Mouse (Mus musculus) cerebellum, adult 11-12 months (tissue): ENCODE results near the gene Sapcd1.
"Not testable (repeated sequence)": the region's sequence is repeated elsewhere in the genome, so short reads cannot be mapped to it uniquely, and the experiment has no call there.

Experiments used
- DNase-seq: peaks from one replicate; pipeline ENCODE4 v3.0.0; 2022

Gene Sapcd1

GRCm38 (mm10) chr17:35052271-35052798 lies 24.5 kb upstream of the Sapcd1 start:
- DNase-seq, result peak; percentile 31

GRCm38 (mm10) chr17:35051156-35052086 lies 23.6 kb upstream of the Sapcd1 start:
- DNase-seq, result peak; percentile 63

DNA sequence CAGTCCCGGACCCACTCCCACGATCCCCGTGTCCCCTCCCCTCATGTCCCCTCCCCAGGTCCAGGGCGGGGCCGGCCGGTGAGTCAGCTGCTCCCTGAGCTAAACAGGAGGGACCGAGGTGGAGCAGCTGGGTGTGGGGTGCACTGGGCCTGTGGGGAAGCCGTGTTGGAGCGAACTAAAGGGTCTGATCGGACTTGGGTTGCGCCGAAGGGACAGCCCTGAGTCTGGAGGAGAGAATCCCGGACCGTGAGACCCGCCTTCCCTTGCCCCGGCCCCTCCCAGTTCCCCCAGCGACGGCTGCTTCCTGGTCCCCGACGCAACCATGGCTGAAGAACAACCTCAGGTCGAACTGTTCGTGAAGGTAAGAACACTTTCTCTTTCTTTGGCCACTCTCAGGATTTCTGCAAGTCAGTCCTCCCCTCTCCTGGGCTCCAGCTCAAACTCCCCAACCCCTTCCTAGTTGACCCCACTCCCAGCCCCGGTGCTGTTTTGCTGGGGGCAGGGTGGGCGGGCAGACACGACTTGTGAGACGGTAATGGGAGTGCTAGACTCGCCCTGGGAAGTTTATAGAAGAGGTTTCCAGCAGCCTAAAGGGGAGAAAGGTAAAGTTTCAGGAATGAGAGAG lies 22.4 kb upstream of the Sapcd1 start:
- peak; percentile 49 for DNase-seq

- peak; percentile 38 for DNase-seq
Measured at GRCm38 (mm10) chr17:35049561-35050016, 21.8 kb upstream of the Sapcd1 start, which contains the start of gene Clic1. Gene Clic1, plus strand, starts transcription at chr17:35049966.

- DNase-seq, result no peak
Measured at GRCm38 (mm10) chr17:35048932-35049440, 21.2 kb upstream of the Sapcd1 start.

DNA sequence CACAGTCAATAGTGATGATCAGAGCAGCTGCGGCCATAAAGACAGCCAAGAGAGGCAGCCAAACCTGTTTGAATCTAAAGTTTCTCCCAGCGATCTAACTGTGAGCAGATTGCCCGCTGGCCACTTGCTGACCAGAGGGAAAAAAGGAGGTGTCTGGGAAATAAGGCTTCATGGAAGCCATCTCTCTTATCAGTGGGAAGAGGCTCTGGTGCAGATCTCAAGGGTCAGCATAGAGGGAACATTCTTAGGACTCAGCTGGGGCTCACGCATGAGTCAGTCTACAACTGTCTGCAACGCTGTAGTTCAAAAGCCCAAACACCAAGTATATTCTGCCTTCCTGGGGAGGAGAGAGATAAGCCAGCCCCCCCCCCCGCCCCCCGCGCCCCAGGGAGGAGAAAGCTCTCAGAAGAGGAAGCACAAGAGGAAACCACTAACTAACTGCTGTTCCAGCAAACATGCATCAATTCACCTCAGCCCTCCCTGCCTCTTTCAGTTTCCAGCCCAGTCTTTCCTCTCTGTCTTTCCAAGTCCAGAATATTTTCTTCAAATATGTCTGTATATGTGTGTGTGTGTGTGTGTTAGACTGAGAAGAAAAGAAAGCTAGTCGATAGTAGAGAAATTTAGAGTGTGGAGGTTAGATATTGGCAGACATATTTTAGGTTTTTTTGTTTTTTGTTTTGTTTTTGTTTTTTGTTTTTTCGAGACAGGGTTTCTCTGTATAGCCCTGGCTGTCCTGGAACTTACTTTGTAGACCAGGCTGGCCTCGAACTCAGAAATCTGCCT lies 20.5 kb upstream of the Sapcd1 start:
- no peak for DNase-seq

DNA sequence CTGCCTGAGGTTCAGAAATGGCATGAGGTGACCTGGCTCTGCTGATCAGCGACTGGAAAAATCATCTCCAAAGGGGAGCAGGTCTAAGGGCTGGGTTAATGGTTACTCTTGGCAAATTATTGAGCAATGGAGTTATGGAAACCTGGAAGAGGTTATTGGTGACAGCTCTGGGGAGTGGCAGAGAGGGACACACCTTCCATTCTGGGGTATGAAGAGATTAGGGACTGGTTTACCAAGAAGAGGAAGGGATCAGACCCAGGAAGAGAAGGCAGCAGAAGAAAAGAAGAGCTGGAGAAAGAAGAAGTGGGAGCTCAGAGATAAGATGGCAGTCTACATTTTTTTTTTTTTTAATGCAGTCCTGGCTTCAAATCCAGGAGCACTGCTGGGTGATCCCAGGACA lies 19.9 kb upstream of the Sapcd1 start:
- DNase-seq, result no peak

- peak; percentile 97 for DNase-seq
Measured at GRCm38 (mm10) chr17:35046681-35047455, 19.1 kb upstream of the Sapcd1 start, which contains the start of gene Msh5. Gene Msh5, minus strand, starts transcription at chr17:35046745.

- no peak for DNase-seq
Measured at GRCm38 (mm10) chr17:35045807-35046680, 18.2 kb upstream of the Sapcd1 start.

GRCm38 (mm10) chr17:35044904-35045806 lies 17.3 kb upstream of the Sapcd1 start:
- no peak for DNase-seq

DNA sequence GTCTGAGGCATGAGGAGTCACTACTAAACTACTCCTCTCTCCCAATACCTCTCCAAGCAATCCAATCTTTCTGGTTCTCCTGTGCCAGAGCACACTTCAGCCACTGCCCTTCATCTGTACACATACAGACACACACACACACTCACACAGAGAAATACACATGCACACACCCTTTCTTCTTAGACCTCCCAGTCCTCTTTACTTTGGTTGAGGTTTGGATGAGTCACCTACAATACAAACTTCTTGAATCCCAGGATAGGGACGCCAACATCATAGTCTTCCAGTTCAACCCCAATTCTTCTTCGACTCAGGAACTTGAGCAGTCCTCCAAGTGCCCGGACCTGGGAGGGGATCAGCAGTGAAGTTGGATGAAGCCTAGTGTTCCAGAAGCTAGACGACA lies 16.0 kb upstream of the Sapcd1 start:
- no peak for DNase-seq

DNA sequence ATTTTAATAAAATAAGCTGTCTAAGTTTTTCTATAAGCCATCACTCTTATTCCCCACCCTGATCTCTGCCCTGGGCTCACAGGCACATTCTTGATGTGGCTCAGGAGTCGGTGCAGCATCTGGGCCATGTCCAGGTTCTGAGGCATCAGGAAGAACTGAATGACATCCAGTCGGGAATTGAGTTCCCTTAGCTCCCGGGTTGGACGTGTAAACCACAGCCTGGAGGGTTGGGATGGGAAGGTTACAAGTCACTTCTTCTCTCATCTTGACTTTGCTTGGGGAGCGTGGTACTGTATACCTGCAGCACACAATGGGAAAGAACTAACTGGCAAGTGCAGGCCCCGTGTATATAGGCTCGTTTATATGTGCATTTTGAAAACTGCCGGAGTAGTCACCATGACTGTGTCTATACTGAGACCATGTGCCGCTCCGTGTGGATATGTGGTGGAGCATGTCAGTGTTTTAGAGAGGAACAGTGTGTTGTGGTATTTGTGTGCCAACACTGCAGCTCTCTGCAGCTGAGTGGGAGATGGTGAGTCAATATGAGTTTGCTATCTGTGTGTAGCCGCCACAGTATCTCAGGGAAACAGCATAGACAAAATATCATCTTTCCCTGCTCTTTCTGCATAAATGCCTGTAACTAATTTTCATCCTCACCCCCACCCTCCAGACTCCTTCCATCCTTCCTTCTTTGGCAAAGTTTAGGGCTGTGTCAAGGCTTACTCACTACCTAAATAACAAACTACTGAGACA lies 11.5 kb upstream of the Sapcd1 start:
- no peak for DNase-seq

DNA sequence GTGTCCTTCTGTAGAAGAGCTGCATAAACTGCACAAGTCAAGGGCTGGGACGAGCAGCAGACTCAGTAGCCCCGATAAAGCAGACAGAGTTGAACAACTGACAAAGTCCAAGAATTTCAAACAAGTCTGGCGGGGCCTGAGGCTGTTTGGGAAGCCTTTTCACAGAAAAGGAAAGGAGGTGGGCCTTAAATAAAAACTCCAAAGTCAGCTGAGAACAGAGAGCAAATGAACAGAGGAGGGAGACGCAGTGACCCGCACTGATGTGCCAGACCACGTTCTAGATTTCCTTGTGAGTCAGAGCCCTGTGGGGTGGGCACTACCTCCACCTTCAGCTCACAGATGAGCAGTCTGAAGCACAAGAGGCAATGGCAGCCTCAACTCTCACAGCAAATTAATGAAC lies 7.1 kb upstream of the Sapcd1 start:
- DNase-seq, result no peak

DNA sequence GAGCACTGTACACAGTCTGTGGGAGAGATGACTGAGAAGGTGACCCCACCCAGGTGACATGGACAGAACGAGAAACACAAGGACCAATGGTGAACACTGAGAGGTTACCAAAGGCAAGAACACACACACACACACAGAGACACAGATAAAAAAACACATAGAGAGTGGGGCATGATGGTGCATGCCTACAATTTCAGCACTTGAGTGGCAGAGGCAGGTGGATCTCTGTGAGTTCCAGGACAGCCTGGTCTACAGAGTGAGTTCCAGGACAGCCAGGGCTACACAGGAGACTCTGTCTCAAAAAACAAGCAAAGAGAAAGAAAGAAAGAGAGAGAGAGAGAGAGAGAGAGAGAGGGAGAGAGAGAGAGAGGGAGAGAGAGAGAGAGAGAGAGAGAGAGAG lies 5.9 kb upstream of the Sapcd1 start:
- not testable (repeated sequence) for DNase-seq

- DNase-seq, result no peak
Measured at GRCm38 (mm10) chr17:35032323-35032870, 4.6 kb upstream of the Sapcd1 start.

DNA sequence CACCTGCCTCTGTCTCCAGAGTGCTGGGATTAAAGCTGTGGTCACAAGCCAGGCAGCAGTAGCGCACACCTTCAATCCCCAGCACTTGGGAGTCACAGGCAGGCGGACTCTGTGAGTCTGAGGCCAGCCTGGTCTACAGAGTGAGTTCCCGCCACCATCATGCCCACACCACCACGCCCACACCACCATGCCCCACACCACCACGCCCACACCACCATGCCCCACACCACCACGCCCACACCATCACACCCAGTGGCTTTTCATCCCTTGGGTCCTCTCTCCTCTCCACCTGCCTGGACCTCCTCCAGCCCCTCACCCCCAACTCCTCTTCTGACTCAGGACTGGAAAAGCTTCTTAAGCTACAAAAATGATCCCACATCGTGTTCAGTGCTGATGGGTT lies 4.1 kb upstream of the Sapcd1 start:
- no peak for DNase-seq

DNA sequence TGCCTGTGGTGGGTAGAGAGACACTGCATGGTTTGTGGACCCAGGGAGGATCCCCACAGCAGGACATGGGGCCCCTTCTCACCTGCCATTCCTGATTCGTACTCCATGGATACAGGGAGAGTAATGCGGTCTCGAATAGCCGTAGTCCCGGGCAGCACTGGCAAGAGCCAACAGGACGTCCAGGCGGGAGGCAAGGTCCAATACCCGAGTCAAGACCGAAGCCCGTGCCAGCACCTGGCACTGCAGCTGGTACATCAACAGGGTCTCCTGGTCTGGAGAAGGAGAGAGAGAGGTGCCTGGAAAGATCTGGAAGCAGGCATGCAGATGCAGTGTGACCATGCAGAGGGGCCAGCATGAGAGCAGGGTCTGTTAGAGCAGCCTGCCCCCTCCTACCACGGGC lies 3.5 kb upstream of the Sapcd1 start:
- DNase-seq, result no peak

GRCm38 (mm10) chr17:35029691-35030532 lies 2.1 kb upstream of the Sapcd1 start:
- no peak for DNase-seq
